Mouse (Mus musculus) inflammation-experienced regulatory T-cells, adult 6 months (primary cell): ENCODE measurements around the gene Snapc2. TPM values are rescaled to one million over a fixed set of nuclear protein-coding genes. Genes with fewer than 3 reads are reported as not detected.

Experiments used
- ATAC-seq: one replicate; pipeline ENCODE4 v1.8.0; 2017
- polyA plus RNA-seq, 3 experiments: library from polyadenylated mRNA; unstranded; fragments of 100-300 nt; shearing (Covaris generic); gene quantifications; one replicate each; pipeline ENCODE4 v1.2.1; 2017

Gene Snapc2
- polyA plus RNA-seq, result 10 to 100 TPM in 2 of 3 experiments, 1 to 10 TPM in 1; 9.1 to 16.0 (median 15.9) TPM

DNA sequence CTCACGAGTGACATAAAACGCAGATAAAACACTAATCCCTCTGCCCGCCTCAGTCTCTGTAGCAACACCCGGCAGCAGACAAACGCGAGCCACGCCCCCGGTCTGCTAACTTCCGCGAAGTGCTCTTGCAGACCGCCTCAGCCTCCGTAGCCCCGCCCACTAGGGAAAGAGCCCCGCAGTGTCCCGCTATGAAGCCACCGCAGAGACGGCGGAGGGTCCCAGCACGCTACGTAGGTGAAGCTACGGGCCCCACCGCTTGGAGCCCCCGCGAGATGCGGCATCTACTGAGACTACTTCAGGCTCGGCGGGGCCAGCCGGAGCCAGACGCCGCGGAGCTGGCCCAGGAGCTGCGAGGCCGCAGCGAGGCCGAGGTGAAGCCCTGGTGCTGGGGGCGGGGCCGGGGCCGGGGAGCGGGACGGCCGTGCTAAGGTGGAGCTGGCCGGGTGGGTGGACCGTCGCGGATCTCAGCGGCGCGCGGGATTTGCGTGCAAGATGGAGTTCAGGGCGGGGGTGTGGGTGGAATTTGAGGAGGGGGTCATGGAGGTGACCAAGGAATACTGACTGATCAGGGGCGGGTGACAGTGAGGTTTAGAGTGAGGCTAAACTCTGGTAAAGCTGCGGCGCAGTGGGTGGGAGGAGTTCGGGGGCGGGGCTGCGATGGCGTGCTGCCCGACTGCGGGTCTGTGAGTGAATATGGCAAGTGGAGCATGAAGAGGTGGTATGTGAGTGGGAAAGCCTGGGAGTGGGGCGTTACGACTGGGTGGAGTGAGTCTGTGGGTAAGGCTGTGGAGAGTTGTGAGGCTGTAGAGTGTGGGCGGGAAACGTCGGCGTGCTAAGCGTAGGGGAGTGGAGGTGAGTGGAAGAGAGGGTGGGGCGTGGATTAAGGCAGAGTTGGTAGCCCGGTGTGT lies at the start of gene Snapc2:
Snapc2 (plus strand) TSS at position 147 of the 908 bp plus-strand sequence.
- ATAC-seq, result peak; percentile 94

GRCm38 (mm10) chr8:4205246-4206123 lies 47.4 kb upstream of the Snapc2 start:
- ATAC-seq, result no peak

DNA sequence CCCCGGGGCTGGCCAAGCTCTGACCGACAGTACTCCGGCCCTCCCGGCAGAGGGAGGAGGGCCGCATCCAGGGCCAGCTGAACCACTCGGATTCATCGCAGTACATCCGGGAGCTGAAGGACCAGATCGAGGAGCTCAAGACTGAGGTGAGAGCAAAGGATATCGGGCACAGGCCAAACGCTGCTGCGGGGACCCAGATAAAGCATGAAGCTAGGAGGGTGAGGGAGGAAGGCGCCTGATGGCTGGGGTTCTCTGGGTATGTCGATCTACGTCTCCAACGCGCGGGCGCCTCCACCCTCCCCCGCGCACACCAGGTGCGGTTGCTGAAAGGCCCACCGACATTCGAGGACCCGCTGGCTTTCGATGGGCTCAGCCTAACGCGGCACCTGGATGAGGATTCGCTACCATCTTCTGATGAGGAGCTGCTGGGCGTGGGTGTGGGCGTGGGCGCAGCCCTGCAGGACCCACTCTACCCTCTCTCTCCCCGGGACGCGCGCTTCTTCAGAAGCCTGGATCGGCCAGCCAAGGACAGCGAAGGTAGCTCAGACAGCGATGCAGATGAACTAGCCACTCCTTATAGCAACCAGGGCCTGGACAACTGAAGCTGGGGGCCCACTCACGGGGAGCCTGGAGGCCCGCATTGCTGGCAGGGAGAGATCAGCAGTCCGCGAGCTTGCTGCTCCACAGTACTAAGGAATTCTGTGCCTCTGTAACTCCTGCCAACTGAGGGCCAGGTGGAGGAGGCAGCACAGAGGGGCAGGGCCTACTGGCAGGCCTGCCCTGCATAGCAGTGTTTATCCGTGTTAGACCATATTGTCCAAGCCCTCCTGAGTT lies 46.5 kb upstream of the Snapc2 start:
- no peak for ATAC-seq

DNA sequence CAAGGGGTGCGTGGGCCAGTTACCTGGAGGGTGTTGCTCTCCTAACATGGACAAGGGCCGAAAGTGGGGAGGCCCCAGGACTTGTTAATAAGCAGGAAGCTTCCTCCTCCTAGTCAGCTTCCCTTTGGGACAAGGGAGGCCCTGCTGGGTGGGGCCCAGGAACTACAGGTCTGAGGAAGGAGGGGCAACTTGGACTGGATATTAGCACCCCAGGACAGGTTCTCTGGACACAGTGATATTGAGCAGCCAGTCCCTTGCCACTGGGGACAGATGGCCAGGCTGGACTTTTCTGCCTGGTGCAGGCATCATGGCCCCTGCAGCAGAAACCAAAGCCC lies 45.9 kb upstream of the Snapc2 start:
- no peak for ATAC-seq

DNA sequence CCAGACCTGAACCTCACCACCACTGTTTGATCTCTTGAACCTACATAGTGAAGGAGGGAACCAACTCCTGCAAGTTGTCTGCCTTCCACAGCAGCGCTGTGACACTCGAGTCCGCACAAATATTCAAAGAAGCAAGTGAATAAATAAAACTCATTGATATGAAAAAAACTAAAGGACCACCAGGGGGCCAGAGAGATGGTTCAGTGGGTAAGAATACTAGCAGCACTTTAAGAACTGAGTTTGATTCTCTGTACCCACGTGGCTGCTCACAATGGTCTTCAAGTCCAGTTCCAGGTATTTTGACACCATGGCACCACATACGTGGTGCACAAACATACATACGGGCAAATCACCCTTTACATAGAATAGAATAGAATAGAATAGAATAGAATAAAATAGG lies 41.8 kb upstream of the Snapc2 start:
- ATAC-seq, result no peak

DNA sequence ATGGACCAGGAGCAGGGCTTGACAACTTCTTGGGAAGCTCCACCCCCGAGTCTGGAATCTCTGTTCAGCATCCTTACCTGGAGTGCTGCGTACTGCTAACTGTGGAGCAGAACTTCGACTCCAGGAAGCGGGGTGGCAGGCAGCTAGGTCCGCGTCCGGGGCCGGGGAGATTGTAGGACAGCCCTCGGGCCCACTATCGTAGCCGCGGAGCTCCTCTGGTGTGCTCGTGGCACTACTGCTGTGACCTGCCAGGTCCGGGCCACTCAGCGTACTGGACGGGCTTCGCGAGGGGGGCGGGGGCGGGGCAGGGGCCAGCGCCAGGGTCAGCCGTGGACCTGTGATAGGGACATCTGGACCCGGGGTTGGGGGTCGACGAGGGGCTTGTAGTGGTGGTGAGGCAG lies 40.1 kb upstream of the Snapc2 start:
- peak; percentile 8 for ATAC-seq

- ATAC-seq, result peak; percentile 34
These were observed 39.5 kb upstream of the Snapc2 start for GRCm38 (mm10) chr8:4213210-4214005.

- peak; percentile 75 for ATAC-seq
These were observed 38.6 kb upstream of the Snapc2 start for GRCm38 (mm10) chr8:4214006-4214980.

- no peak for ATAC-seq
These were observed 36.6 kb upstream of the Snapc2 start for GRCm38 (mm10) chr8:4216296-4216695.

DNA sequence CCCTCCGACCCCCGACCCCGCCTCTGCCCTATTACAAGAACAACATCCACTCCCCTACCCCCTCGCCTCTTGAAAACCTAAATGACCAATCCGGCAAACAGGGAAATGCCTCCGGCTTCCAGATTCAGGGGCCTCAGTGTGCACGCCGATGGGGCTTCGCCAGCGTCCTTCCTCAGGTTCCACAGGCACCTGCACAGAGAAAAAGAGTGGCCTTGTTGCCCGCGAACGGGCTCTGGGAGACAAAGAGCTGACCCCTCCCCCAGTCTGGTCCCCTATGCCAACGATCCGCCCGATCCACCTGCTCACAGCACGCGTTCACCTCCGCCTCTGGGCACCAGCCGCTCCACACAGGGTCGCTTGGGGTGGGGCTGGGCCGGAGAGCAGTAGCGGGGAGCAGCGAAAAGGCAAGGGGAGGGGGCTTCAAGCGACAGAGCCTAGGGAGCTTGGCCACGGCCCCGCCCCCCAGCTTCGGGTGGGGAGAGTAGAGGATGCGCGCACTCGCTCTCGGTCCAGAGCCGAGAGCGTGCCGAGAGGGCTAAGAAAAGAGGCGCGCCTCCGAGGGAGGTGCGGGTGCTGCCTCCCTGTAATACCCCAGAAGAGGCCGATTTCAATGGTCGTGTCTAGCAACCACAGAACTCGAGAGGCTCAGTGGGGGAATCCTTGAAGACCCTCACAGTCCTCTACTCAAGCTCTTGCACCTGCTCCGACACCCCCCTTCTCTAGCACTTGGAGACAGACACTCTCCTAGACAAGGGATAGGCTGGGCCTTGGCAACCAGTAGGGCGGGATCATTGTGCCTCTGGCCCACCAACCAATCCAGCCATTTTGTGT lies 35.9 kb upstream of the Snapc2 start, which contains the start of gene Prr36:
Prr36 (minus strand) TSS at position 669 of the 831 bp plus-strand sequence.
- no peak for ATAC-seq

DNA sequence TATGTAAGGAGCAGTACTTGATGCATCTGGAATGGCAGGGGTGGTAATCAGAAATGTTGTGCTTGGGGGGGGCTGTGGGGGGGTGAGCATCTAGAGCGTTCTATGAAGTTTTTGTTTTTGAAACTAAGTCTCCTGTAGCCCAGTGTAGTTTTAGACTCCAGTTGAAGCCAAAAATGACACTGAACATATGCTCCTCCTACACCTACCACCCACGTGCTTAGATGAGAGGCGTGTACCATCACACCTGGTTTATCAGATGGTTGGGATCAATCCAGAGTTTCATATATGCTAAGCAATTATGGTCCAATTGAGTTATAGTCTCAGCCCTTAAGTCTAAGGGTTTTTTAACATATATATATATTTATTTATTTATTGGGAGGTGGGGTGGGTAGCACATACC lies 33.3 kb upstream of the Snapc2 start:
- no peak for ATAC-seq

DNA sequence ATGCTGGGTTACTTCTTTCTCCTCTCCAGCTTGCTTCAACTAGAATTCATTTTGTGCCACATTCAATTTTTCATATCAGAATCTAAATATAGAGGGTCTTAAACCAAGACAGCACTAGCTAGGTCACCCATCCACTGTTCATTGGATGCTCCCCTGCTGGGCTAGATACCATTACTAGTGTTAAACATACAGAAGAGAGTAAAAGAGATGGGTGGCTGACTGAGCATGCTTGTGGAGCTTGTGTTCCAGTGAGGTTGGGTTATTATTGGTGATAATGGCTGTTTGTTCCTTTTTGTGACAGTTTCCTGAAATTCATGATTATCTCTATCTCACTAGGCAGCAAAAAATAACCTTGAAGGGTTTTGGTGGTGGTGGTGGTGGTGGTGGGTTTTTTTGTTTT lies 30.8 kb upstream of the Snapc2 start:
- no peak for ATAC-seq

DNA sequence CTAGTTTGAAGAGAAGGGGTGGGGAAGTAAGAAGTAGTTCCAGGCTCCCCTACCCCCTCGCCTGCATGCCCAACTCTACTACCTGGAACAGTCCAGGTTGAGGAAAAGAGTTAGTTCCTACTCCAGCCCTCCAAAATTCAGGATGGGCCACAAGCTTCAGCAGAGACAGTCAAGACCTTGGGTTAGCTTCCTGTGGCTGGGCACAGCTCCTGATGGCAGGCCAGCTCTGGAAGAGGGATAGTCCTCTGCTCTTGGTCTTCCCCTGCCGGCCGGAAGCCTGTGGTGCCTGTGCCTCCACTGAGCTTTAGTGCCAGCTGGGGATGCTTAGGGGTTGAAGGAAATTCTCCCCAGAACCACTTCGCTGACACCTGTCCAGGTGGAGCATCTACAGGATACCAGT lies 26.6 kb upstream of the Snapc2 start:
- no peak for ATAC-seq

DNA sequence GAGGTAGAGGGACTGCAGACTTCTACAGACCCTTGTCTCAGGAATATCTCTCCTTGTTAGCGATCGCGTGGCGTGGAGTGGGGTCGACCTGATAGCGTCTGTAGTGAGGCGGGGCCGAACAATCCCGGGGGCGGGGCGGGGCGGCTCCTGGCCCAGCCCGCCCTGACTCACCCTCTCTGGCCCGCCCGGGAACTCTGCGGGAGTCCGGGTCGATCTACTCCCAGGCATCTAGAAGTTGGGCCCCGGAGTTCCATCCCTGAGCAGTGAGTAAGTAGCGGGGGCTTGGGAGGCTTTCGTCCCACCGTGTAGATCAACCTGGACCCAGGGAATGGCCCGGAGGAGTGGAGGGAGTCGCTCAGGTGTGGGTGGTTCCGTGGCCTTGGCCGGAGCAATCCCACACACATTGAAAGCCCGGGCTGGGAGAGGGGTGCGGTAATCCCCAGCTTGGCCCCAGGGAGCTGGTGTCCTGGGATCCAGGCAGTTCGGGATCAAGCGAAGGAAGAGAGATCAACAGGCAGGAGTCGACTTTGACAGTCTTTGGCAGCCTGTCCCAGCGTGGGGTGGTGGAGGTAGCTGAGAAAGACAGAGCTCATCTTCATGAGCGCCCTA lies 26.0 kb upstream of the Snapc2 start, which contains the start of gene Lrrc8e:
Lrrc8e (plus strand) TSS at position 89 of the 609 bp plus-strand sequence.
- no peak for ATAC-seq

- ATAC-seq, result no peak
These were observed 25.0 kb upstream of the Snapc2 start for GRCm38 (mm10) chr8:4227919-4228318.

DNA sequence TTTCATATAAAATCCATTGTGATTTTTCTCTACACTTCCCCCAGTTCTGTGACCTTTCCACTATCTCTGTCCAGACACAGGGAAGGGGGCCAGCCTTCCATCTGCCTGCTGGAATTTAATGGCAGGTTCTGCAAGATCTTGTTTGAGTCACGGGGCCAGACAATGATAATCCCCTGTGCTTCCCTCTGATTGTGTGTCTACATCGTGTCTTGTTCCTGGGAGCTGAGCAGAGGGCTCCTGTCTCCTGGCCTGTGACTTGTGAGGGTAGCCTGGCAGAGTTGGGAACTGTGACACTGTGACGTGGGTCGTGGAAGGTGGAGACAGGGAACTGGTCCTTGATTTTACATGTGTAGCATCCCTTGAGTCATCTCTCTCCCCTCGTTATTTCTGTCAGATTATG lies 23.1 kb upstream of the Snapc2 start:
- ATAC-seq, result no peak

GRCm38 (mm10) chr8:4230612-4231351 lies 22.1 kb upstream of the Snapc2 start:
- no peak for ATAC-seq

DNA sequence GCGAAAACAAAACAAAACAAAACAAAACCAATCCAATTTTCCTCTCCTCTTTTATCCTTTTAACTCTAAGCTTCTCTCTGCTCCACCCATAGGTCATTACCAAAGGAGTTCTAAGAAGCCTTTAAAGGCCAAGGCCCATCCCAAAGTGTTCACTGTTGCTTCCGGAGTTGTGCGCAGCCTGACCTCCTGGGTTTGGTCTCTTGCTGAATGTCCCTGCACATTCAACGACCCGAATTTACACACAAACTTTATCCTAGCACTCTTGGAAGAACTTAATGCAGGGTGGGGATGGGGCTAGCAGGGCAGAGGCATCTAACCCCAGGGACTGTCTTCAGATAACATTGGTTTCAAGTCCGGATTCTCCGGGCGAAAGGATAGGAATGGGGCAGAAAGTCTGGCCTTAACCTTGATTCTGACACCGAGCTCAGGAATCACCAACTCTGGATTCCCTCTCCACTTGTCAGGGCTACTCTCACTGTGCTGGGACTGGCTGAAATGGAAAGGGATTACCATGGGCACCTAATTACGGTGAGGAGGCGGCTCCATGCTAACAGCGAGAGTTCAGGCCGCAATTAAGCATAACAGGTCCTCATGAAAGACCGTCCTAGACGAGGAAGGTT lies 15.0 kb upstream of the Snapc2 start:
- no peak for ATAC-seq
